Mouse (Mus musculus) CH12F3 (cell line): ENCODE measurements around the gene Tbrg4.

Experiments
- in situ Hi-C: fragments of 300-500 bp; cut with MboI; formaldehyde crosslinking; loops from 2 replicates; pipeline ENCODE4 v1.14.3; 2020; ENCODE audit warnings: low sequenced_read_pairs

The Tbrg4 gene

DNA sequence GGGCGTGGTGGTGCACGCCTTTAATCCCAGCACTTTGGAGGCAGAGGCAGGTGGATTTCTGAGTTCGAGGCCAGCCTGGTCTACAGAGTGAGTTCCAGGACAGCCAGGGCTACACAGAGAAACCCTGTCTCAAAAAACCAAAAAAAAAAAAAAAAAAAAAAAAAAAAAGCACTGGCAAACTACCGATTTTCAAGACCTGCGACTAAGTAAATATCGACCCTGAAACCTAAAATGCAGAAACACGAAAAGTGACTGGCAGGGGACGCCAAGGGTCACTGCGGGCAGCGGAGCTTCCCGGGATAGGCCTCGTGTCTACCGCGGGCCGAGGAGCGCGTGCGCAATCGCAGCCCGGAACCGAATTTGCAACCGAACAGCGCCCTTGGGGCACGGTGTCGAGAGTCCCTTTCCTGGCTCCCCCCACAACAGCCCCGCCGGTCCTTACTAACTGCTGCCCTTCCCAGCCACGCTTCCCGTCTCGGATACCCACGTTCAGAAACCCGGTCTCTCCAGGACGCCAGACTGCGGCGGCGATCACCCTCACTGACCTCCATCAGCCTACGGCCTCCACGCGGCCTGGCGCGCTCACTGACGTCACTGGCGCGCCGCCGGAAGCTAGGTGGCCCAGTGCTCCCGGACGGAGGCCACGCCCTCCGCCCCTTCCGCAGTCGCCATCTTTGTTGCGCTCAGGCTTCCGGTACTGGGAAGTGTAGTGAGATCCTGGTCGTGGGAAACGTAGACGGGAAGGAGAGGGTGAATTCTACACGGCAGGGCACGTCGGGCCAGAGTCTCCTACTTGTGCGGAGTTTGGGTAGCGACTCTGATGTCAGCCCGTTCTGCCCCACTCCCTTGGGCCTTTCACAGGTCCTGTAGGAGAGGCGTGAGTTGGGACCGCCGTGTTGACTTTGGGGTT lies at the start of gene Tbrg4:
Gene Tbrg4, minus strand, starts transcription at position 590 of the 910 bp plus-strand sequence.
- in situ Hi-C loops, result no loop called here

DNA sequence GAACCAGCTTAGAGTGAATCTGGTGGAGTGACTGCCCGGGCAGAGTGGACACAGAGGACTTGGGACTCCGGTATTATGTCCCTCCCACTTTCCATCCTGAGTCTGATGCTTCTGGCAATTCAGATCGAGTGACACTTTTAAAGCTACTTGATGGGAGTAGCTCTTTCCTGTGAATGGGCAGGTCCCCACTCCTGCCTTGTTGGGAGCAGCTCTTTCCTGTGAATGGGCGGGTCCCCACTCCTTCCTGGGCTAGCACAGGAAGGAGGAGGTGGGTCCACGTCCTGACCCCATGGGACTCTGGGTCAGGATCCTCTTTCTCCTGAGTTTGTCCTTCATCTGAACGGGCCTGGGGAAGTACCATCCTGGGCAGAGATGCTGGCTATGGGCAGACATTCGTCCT lies 49.5 kb upstream of the Tbrg4 start:
- in situ Hi-C loops, result no loop called here

DNA sequence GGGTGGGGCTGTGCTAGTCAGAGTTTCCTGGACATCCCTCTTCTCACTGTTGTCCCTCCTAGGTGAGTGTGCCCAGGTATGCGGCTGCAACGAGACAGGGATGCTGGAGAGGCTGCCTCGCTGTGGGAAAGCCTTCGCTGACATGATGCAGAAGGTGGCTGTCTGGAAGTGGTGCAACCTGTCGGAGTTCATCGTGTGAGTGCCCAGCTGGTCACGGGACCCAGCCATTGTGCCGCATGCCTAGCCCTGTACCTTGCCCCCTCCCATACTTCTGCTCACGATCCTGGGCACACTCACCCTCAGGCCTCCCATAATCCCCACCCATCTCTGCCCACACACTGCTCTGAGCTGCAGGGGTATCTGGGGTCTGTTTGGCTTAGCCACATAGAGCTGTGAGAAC lies 48.8 kb upstream of the Tbrg4 start:
- in situ Hi-C loops, result loop anchor here (25.0 kb wide), 1 partner anchor 1713 kb away; no protein-coding TSS in a partner anchor

DNA sequence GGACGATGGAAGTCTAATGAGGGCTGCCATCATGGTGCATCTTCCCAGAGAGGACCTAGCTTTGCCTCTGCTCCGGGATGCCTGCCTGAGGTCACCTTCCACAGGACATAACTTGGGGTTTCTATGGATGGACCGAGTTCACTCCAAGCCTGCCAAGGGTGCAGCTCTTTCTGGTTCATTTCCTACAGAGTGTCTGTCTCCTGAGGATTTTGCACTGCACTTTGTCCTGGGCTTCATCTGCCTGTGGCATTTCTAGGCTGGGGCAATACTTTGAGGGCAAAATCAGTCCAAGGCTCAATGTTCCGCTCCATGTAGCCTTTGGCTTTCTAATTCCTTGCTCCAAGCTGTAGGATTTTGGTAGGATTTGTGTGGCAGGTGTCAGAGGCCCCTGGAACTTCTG lies 45.0 kb upstream of the Tbrg4 start:
- in situ Hi-C loops, result loop anchor here (25.0 kb wide), 1 partner anchor 1716 kb away; no protein-coding TSS in a partner anchor

DNA sequence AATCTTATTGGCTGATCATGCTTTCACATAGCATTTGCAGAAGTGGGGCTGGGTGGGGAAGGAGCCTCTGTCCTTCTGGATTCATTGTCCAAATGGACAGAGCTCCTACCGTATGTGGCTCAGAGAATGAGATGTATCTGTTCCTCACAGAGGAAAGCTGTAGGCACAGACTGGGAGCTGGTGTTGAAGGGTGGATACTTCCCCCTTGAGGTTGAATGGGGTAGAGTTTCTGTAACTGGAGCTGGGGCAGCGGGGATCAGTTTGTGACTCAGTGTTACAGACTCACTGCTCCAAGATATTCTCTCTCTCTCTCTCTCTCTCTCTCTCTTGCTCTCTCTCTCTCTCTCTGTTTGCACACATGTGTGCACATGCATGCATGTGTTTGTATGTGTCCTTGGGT lies 44.2 kb upstream of the Tbrg4 start:
- in situ Hi-C loops, result loop anchor here (25.0 kb wide), 1 partner anchor 1717 kb away; no protein-coding TSS in a partner anchor

DNA sequence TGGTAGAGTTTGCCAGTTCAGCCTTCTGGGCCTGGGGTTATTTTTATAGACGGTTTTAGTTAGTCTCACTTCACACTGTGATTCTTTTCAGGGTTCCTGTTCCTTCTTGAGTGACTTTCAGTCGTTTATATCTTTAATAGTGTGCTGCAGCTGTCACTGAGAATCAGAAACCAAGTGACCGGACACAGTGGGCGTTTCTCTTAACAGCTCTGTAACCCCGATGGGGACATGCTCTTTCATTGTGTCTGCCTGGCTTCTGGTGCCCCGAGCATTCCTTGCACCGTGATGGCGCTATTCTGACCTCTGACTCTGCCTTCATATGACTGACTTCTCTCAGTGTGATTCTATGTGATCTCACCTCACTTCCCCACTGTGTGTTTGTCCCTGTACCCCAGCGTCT lies 43.2 kb upstream of the Tbrg4 start:
- in situ Hi-C loops, result loop anchor here (25.0 kb wide), 1 partner anchor 1718 kb away; no protein-coding TSS in a partner anchor

DNA sequence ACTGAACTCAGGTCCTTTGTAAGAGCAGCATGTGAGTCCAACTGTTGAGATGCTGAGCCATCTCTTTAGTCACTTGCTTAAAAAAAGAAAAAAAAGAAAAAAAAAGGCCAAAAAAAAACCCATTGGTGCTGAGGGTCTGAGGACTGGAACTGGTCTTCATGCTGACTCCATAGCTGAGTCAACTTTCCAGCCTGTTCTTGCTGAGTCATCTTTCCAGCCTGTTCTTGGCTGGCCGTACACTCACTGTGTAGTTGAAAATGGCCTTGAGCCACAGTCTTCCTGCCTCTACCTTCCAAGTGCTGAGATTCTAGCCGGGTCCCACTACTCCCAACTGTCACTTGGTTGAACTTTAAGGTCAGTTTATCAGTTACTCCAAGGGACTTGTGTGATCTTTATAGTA lies 40.8 kb upstream of the Tbrg4 start:
- in situ Hi-C loops, result loop anchor here (25.0 kb wide), 1 partner anchor 1721 kb away; no protein-coding TSS in a partner anchor

DNA sequence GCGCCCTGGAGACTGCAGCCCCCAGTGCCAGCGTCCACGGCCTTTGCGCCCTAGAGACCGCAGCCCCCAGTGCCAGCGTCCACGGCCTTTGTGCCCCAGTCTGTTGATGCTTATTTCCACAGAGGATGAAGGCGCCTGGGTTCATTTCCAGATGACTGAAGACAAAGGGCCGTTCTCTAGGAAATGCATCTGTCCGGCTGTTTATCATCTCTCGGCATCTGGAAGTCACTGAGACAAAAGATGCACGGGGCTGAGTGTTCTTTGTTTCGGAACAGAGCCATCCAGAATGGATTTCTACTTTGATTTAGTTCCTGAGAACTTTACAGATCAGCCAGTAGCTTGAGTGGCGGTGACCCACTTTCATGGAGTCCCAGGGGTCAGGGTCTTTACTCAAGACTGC lies 35.3 kb upstream of the Tbrg4 start:
- in situ Hi-C loops, result loop anchor here (25.0 kb wide), 1 partner anchor 1726 kb away; no protein-coding TSS in a partner anchor

DNA sequence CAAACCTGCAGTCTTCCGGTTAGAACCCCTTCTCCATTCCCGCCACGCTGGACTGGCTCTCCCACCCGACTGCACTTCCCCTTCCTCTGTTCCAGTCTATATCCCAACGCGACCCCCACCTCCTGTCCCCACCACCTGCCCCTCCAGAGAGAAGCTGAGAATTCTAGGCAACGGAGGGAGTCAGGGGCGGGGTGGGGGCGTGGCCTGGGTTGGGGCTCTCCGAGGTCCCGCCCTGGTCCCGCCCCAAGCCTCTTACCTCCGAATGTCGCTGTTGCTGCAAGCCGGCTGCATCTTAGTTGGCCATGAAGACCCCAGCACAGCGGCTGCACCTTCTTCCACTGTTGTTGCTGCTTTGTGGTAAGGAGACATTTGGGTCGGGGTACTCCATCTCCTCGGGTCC lies 32.4 kb upstream of the Tbrg4 start, which contains the start of gene Ramp3:
Gene Ramp3, plus strand, starts transcription at position 251 of the 400 bp plus-strand sequence.
- in situ Hi-C loops, result loop anchor here (10.0 to 25.0 kb wide), 2 partner anchors 107 to 1729 kb away; no protein-coding TSS in a partner anchor

DNA sequence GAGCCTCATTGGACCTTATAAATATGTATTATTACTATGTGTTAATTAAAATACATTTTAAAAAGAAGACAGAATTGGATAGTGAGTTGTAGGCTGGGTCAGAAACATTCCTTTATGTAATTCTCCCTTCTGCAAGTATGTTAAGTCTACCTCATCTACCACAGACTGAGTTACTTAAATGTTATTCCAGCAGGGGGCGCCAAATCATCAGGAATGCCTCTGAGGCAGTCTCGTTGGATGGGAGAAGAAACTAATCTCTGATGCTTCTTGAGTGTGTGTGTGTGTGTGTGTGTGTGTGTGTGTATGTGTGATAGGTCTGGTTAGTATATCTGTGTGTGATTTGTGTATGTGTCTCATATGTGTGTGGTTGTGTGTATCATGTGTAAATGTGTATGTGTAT lies 29.0 kb upstream of the Tbrg4 start:
- in situ Hi-C loops, result loop anchor here (10.0 to 25.0 kb wide), 2 partner anchors 110 to 1732 kb away; no protein-coding TSS in a partner anchor

DNA sequence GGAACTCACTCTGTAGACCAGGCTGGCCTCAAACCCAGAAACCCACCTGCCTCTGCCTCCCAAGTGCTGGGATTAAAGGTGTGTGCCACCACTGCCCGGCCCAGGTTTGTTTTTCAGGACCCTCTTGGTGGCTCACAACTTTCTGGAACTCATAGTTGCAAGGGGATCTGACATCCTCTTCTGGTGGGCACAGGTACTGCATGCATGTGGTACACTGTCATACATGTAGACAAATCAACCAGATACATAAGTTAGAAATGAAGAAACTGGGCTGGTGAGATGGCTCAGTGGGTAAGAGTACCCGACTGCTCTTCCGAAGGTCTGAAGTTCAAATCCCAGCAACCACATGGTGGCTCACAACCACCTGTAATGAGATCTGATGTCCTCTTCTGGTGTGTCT lies 27.1 kb upstream of the Tbrg4 start:
- in situ Hi-C loops, result loop anchor here (10.0 to 25.0 kb wide), 2 partner anchors 112 to 1734 kb away; no protein-coding TSS in a partner anchor

DNA sequence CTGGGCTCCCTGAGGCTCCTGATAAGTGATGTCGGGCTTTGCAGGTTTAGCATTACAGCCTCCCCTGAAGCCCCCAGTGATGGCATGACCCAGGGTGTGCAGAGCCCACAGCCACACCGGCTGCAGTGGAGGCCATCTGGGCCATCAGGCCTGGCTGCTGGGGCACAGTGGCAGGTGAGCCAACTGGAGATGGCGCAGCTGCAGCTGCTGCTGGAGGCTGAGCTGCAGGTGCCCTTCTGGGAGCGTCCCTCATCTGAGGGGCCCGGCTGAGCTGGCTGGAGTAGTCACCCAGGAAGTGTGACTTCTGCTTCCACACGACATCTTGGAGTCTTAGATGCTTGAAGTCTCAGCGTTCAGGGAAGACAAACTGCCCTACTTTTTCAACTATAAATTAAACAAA lies 24.7 kb upstream of the Tbrg4 start:
- in situ Hi-C loops, result loop anchor here (10.0 to 25.0 kb wide), 2 partner anchors 114 to 1737 kb away; no protein-coding TSS in a partner anchor

DNA sequence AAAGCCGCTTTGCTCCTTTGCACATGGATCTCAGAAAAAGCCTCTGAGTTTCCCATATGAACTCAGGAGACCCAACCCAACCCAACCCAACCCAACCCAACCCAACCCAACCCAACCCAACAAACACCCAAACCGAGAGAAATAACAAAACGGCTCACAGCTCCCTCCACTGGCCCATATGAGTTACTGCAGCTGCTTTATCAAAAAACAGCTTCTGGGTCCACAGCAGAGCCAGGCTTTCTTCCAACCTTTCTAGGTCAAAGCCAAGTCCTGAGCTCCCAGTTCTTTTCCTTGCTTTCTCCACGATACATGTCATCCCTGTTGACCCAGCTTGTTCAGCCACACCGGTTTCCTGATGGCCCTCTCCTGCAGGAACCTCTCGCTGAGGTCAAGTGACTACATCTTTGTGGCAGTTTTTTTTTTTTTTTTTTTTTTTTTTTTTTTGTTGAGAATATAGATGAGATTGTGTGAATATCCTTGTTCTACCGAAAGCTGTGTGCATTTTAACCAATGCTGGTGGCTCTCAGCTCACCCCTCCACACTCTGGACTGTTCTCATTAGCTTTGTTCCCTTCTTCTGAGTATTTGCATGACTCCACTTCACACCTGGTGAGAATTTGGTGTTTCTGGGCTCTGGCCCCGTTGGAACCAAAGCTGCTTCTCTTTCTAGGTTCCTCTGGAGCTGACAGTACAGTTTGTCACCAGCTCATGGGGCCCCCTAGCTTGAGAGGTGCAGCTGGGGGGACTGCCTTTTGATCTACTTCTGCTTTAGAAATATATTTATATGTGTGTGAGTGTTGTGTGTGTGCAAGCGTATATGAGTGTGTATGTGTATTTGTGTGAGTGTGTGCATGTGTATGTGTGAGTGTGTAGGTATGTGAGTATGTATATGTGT lies 22.2 kb upstream of the Tbrg4 start:
- in situ Hi-C loops, result no loop called here

DNA sequence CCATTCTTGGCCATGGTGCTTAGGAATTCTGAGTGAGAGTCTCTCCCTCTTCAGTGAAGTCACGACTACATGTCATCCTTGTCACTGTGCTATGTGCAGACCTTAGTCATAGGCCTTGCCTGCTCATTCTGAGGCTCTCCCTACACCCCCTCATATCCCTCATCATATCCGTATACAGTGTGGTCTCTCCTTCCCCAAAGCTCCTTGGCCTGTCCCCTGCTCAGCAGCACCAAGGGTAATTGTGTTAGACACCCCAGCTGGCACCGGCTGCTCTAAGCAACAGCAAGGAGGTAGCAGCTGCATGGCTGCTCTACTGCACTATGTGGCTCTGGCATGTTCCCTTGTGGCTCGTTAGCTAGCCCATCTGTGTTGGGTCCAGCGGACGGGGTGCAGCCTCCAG lies 18.7 kb upstream of the Tbrg4 start:
- in situ Hi-C loops, result no loop called here

DNA sequence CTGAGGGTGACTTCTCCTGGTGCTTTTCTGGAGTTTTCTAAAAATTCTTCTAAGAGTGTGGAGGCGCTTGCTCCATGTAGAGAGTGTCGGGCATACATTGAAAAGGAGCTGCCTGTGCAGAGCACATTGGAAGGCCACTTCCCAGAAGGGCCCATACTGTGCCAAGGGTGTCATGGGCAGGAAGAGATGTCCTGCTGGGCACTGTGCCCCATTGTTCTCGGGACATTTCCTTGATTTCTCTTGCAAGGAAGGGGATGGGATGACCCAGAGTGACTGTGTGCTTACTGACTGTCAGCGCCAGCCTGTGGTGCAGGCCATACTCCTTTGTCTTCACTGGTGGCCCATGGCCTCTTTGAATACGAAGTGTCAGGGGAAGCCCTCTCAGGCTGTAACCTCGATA lies 13.2 kb upstream of the Tbrg4 start:
- in situ Hi-C loops, result no loop called here

DNA sequence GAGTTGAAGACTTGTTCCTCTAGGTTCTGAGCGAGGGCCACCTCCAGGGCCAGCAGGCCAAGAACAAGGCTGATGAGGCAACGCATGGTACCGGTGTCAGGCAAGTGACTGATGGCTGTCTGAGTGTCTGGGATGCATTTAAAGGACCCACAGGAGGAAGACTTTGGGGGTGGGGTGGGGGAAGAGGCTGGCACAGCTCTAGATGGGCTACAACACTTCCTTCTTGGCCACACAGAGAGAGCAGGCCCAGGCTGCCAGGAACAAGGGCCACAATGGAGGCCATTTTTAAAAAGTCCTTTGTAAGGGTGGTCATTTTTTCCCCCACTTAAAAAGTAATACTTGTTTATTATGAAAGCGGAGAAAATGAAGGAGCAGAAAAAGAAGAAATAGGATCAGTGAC lies 12.7 kb upstream of the Tbrg4 start, which contains the start of gene Wap:
Gene Wap, minus strand, starts transcription at position 101 of the 400 bp plus-strand sequence.
- in situ Hi-C loops, result no loop called here

DNA sequence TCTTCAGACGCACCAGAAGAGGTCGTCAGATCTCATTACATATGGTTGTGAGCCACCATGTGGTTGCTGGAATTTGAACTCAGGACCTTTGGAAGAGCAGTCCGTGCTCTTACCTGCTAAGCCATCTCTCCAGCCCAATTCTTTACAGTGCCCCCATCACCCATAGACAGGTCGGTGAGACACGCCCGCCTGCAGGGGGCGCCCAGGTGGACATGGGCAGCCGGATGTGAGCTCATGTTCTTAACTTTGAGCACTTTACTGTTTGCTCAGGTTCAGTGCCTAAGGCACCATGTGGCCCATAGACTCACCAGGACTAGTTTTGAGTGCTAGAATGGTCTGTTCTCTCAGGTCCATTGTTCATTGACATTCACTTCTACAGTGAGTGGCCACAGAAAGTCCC lies 10.3 kb upstream of the Tbrg4 start:
- in situ Hi-C loops, result no loop called here

DNA sequence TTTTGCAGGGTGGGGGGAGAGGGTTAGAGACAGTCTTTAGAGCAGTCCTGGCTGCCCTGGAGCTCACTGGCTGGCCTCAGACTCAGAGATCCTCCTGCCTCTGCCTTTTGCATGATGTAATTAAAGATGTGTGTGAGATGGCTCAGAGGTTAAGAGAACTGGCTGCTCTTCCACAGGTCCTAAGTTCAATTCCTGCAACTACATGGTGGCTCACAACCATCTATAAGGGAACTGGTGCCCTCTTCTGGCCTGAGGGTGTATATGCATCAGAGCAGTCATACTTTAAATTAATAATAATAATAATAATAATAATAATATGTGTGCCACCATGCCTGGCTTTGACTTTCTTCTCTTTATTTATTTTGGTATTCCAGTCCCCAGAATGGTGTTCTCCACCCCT lies 3.8 kb upstream of the Tbrg4 start:
- in situ Hi-C loops, result no loop called here

DNA sequence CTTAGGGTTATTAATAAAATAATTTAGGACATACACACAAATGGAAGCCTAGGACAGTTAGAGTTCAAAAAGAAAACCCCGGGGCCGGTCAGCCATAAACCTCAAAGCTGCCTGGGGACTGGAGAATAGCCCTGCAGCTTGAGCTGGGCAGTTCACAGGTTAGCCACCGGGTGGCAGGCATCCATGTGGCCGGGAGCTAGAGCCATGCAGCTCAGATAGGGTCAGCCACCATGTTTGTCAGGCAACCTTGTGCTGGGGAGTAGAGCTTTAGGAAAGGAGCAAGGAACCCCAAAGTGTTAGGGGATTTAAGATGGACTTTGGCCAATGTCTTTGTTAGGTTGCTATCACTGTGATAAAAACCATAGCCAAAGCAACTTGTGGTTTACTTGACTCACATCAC lies 2.7 kb upstream of the Tbrg4 start:
- in situ Hi-C loops, result no loop called here

DNA sequence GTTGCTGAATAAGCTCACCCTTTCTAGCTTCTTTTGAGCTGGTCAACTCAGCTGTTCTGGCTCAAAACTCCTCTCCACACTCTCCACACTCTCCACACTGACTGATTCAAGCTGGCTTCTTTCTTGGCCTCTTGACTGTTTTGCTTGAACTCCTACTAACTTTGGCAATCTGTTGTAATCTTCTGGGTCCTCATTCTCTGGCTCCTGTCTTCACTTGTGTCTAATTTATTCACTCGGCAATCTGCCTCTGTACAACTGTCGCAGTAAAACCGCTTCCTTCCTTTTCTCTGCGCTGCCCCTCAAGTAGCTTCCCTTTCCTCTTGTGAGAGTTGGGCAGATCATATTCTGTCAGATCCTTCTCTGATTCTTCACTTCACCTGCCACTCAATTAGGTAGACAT lies 1.9 kb upstream of the Tbrg4 start:
- in situ Hi-C loops, result no loop called here

DNA sequence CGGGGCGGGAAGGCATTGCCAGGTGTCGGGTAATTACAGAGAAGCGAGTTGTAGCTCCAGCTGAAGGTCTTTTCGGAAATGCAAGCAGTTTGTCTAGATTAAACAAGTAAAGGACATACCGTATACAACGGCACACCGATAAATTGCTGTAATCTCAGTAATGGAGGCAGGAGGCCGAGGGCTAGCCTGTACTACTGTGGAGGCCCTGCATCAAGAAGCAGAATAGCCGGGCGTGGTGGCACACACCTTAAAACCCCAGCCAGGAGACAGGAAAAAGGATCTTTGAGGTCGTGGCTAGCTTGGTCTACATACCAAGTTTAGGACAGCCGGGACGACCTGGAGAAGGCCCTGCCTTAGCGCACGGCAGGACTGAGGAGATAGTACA lies 513 bp upstream of the Tbrg4 start:
- in situ Hi-C loops, result no loop called here
